Mouse (Mus musculus): ENCODE data around the gene Fat1. TPM values are rescaled to one million over a fixed set of nuclear protein-coding genes. Genes with fewer than 3 reads are reported as not detected.
A peak's percentile ranks its signal among the peaks of the same experiment; 100 is the strongest.

Gene Fat1
- polyA plus RNA-seq, 1 experiment, result 175 TPM

GRCm38 (mm10) chr8:44978622-44979021 is 43.4 kb downstream of the Fat1 start:
- Histone ChIP-seq H3K27ac (ENCODE audit: insufficient read depth, low read length) (peak overlapping the region; percentile 70), H3K4me1 (ENCODE audit: control insufficient read depth, insufficient read depth, low read length) (peaks cover 11% of the 10 kb centered on the region), H3K9ac (ENCODE audit: low read depth, poor library complexity, severe bottlenecking) (no peak overlapping the region), H3K36me3 (ENCODE audit: control insufficient read depth, insufficient read depth, low read length, poor library complexity, severe bottlenecking) (peaks cover 14% of the 10 kb centered on the region), H3K4me3 (ENCODE audit: low read depth, low read length) (no peak overlapping the region), H3K27me3 (ENCODE audit: control insufficient read depth, insufficient read depth, low read length, poor library complexity, severe bottlenecking) (no peaks in the 10 kb centered on the region), H3K9me3 (replicated peaks; ENCODE audit: control insufficient read depth, insufficient read depth, low read length, poor library complexity, severe bottlenecking) (no peaks in the 10 kb centered on the region)
- TF ChIP-seq POLR2A (IDR thresholded peaks at IDR 0.05; ENCODE audit: insufficient read depth, low read length), result no peak
- no peak for TF ChIP-seq CTCF (IDR thresholded peaks at IDR 0.05; ENCODE audit: low read depth, low read length)
- TF ChIP-seq EP300 (IDR thresholded peaks at IDR 0.05; ENCODE audit: insufficient read depth, low read depth, low read length), result no peak

GRCm38 (mm10) chr8:44979245-44979644 is 44.0 kb downstream of the Fat1 start:
- peaks cover 14% of the 10 kb centered on the region for H3K36me3 ChIP-seq (ENCODE audit: control insufficient read depth, insufficient read depth, low read length, poor library complexity, severe bottlenecking)
- H3K4me3 ChIP-seq (ENCODE audit: low read depth, low read length), result no peak overlapping the region
- TF ChIP-seq POLR2A (IDR thresholded peaks at IDR 0.05; ENCODE audit: insufficient read depth, low read length) (no peak), EP300 (IDR thresholded peaks at IDR 0.05; ENCODE audit: insufficient read depth, low read depth, low read length) (no peak), CTCF (IDR thresholded peaks at IDR 0.05; ENCODE audit: low read depth, low read length) (no peak)
- no peaks in the 10 kb centered on the region for H3K27me3 ChIP-seq (ENCODE audit: control insufficient read depth, insufficient read depth, low read length, poor library complexity, severe bottlenecking)
- peak overlapping the region; percentile 70 for H3K27ac ChIP-seq (ENCODE audit: insufficient read depth, low read length)
- peaks cover 11% of the 10 kb centered on the region for H3K4me1 ChIP-seq (ENCODE audit: control insufficient read depth, insufficient read depth, low read length)
- no peaks in the 10 kb centered on the region for H3K9me3 ChIP-seq (replicated peaks; ENCODE audit: control insufficient read depth, insufficient read depth, low read length, poor library complexity, severe bottlenecking)
- H3K9ac ChIP-seq (ENCODE audit: low read depth, poor library complexity, severe bottlenecking), result no peak overlapping the region

GRCm38 (mm10) chr8:44980030-44980429 is 44.8 kb downstream of the Fat1 start:
- peak overlapping the region; percentile 61; the same call in 1 of the 2 replicates for H3K27ac ChIP-seq (ENCODE audit: insufficient read depth, low read length)
- TF ChIP-seq EP300 (IDR thresholded peaks at IDR 0.05; ENCODE audit: insufficient read depth, low read depth, low read length), result no peak
- no peak for TF ChIP-seq CTCF (IDR thresholded peaks at IDR 0.05; ENCODE audit: low read depth, low read length)
- no peak for TF ChIP-seq POLR2A (IDR thresholded peaks at IDR 0.05; ENCODE audit: insufficient read depth, low read length)
- peaks cover 11% of the 10 kb centered on the region for H3K4me1 ChIP-seq (ENCODE audit: control insufficient read depth, insufficient read depth, low read length)
- H3K36me3 ChIP-seq (ENCODE audit: control insufficient read depth, insufficient read depth, low read length, poor library complexity, severe bottlenecking), result peaks cover 13% of the 10 kb centered on the region
- no peaks in the 10 kb centered on the region for H3K9me3 ChIP-seq (replicated peaks; ENCODE audit: control insufficient read depth, insufficient read depth, low read length, poor library complexity, severe bottlenecking)
- H3K4me3 ChIP-seq (ENCODE audit: low read depth, low read length), result no peak overlapping the region; the same call in 1 of the 2 replicates
- no peaks in the 10 kb centered on the region for H3K27me3 ChIP-seq (ENCODE audit: control insufficient read depth, insufficient read depth, low read length, poor library complexity, severe bottlenecking)
- H3K9ac ChIP-seq (ENCODE audit: low read depth, poor library complexity, severe bottlenecking), result peak overlapping the region; percentile 40; the same call in 1 of the 2 replicates

DNA sequence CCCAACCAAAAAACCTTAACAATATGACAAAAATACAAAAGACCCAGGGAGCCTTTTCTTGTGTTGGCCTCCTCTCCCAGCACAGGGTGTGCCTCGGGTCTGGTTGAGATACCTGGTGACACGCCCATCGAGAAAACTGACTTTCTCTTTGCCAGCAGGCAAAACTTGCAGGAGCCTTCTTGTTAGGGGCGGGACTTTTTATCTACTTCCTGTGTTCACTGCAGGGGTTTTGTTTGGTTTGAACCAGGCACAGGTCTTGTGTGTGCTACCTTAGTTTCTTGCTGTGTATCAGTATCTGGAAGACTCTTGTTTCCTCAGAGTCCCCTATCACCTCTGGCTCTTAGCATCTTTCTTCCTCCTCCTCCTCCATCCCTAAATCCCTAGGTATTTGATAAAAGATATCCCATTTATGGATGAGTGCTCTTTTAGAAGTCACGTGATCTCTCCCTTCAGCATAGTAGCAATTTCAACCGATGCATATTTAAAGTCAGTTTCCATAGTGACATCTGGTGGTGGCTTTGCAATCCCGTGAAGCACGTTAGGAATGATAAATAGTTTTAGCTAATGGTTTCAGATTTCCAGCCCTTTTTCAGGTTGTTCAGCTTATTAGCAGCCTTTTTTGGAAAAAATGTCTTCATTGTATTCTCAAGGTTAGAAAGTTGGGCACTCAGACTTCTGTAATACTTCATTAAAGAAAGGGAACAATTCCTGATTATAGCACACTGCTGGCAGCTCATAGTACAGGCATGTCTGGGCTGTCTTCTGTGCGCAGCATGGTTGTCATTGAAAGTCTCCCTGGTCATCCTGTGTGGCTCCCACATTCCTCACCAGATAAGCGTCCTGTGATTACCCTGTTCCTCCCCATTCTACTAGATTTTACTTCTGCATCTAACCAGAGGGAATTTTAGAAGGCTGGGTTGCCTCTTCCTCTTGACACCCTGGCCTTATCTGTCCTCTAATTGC is 50.4 kb downstream of the Fat1 start:
- TF ChIP-seq EP300 (IDR thresholded peaks at IDR 0.05; ENCODE audit: insufficient read depth, low read depth, low read length) (0 out of 2 replicates have a peak, but pooled peaks have one; percentile 43), POLR2A (IDR thresholded peaks at IDR 0.05; ENCODE audit: insufficient read depth, low read length) (no peak)
- H3K9me3 ChIP-seq (replicated peaks; ENCODE audit: control insufficient read depth, insufficient read depth, low read length, poor library complexity, severe bottlenecking), result no peaks in the 10 kb centered on the region
- H3K4me3 ChIP-seq (ENCODE audit: low read depth, low read length), result no peak overlapping the region
- H3K27ac ChIP-seq (ENCODE audit: insufficient read depth, low read length), result peak overlapping the region; percentile 28; the same call in 1 of the 2 replicates
- H3K36me3 ChIP-seq (ENCODE audit: control insufficient read depth, insufficient read depth, low read length, poor library complexity, severe bottlenecking), result peaks cover 40% of the 10 kb centered on the region
- peaks cover 3% of the 10 kb centered on the region for H3K4me1 ChIP-seq (ENCODE audit: control insufficient read depth, insufficient read depth, low read length)
- no peak overlapping the region for H3K9ac ChIP-seq (ENCODE audit: low read depth, poor library complexity, severe bottlenecking)
- no peaks in the 10 kb centered on the region for H3K27me3 ChIP-seq (ENCODE audit: control insufficient read depth, insufficient read depth, low read length, poor library complexity, severe bottlenecking)

GRCm38 (mm10) chr8:44991700-44992487 is 56.6 kb downstream of the Fat1 start:
- Histone ChIP-seq H3K27ac (ENCODE audit: insufficient read depth, low read length) (no peak overlapping the region), H3K27me3 (ENCODE audit: control insufficient read depth, insufficient read depth, low read length, poor library complexity, severe bottlenecking) (no peaks in the 10 kb centered on the region), H3K9ac (ENCODE audit: low read depth, poor library complexity, severe bottlenecking) (no peak overlapping the region), H3K9me3 (replicated peaks; ENCODE audit: control insufficient read depth, insufficient read depth, low read length, poor library complexity, severe bottlenecking) (no peaks in the 10 kb centered on the region), H3K4me3 (ENCODE audit: low read depth, low read length) (no peak overlapping the region), H3K36me3 (ENCODE audit: control insufficient read depth, insufficient read depth, low read length, poor library complexity, severe bottlenecking) (peaks cover 31% of the 10 kb centered on the region), H3K4me1 (ENCODE audit: control insufficient read depth, insufficient read depth, low read length) (peaks cover 3% of the 10 kb centered on the region)
- no peak for TF ChIP-seq POLR2A (IDR thresholded peaks at IDR 0.05; ENCODE audit: insufficient read depth, low read length)
- no peak for TF ChIP-seq EP300 (IDR thresholded peaks at IDR 0.05; ENCODE audit: insufficient read depth, low read depth, low read length)
- no peak for TF ChIP-seq CTCF (IDR thresholded peaks at IDR 0.05; ENCODE audit: low read depth, low read length)

Data from ES-Bruce4 (cell line).